Mouse (Mus musculus) forebrain, embryonic 10.5 days (tissue): Measurements from ENCODE around the gene Spp1. TPM values are rescaled to one million over a fixed set of nuclear protein-coding genes. Genes with fewer than 3 reads are reported as not detected.
A peak's percentile ranks its signal among the peaks of the same experiment; 100 is the strongest.
"Not testable (repeated sequence)": the region's sequence is repeated elsewhere in the genome, so short reads cannot be mapped to it uniquely, and the experiment has no call there.

Experiments
- DNase-seq: peaks from one replicate; pipeline ENCODE4 v3.0.0-alpha.2; 2017; ENCODE audit warnings: low spot score; ENCODE audit errors: extremely low spot score
- H3K27ac ChIP-seq: fragments of 300-500 bp; sonication (generic); 2 replicates; pipeline ENCODE4 v1.5.1; 2016; ENCODE audit warnings: mild to moderate bottlenecking
- H3K27me3 ChIP-seq: fragments of 300-500 bp; sonication (generic); 2 replicates; pipeline ENCODE4 v1.6.1; 2016; ENCODE audit warnings: mild to moderate bottlenecking; ENCODE audit not compliant: poor library complexity, severe bottlenecking
- H3K36me3 ChIP-seq: fragments of 300-500 bp; sonication (generic); replicated peaks from 2 replicates; pipeline ENCODE4 v1.6.1; 2016; ENCODE audit warnings: mild to moderate bottlenecking, moderate library complexity
- H3K4me1 ChIP-seq: fragments of 300-500 bp; sonication (generic); 2 replicates; pipeline ENCODE4 v1.6.1; 2016
- H3K4me3 ChIP-seq: fragments of 300-500 bp; sonication (generic); 2 replicates; pipeline ENCODE4 v1.5.1; 2016; ENCODE audit warnings: mild to moderate bottlenecking, moderate library complexity
- H3K9me3 ChIP-seq: fragments of 300-500 bp; sonication (generic); 2 replicates; pipeline ENCODE4 v1.6.1; 2016; ENCODE audit warnings: mild to moderate bottlenecking, moderate library complexity
- WGBS: fragments of 180-500 bp; shearing (Covaris S2); methylation state at CpG from one replicate; pipeline ENCODE4 v1.1.7; 2016; 5-methylcytosine and 5-hydroxymethylcytosine counted together
- polyA plus RNA-seq: library from polyadenylated mRNA; unstranded; fragments of >200 nt; fragmentation: Nextera tagmentation; extraction: Ambion mirVana; gene quantifications from 2 replicates; pipeline ENCODE4 v1.2.1, GENCODE M21; 2016

Gene Spp1
- polyA plus RNA-seq, 1 experiment from 2014 or later = 1.6 TPM

GRCm38 (mm10) chr5:104446156-104446555 is 11.2 kb downstream of the Spp1 start:
- Histone ChIP-seq H3K9me3 (no peaks in the 10 kb centered on the region), H3K27ac (no peak overlapping the region), H3K4me1 (peaks cover 13% of the 10 kb centered on the region), H3K4me3 (no peak overlapping the region), H3K36me3 (no peaks in the 10 kb centered on the region), H3K27me3 (peaks cover 11% of the 10 kb centered on the region)
- 22% methylated on average over 3 of the region's 3 CpGs for WGBS
- DNase-seq = no peak

- DNase-seq, H3K9me3 ChIP-seq, H3K36me3 ChIP-seq, H3K4me3 ChIP-seq, H3K27ac ChIP-seq: not testable (repeated sequence)
- H3K4me1 ChIP-seq = peaks cover 13% of the 10 kb centered on the region
- 16% methylated on average over 6 of the region's 6 CpGs for WGBS
- H3K27me3 ChIP-seq = peaks cover 11% of the 10 kb centered on the region
Measured at GRCm38 (mm10) chr5:104448346-104448745, 13.4 kb downstream of the Spp1 start.

GRCm38 (mm10) chr5:104449491-104449890 is 14.6 kb downstream of the Spp1 start:
- Histone ChIP-seq H3K36me3 (no peaks in the 10 kb centered on the region), H3K4me1 (peaks cover 13% of the 10 kb centered on the region), H3K4me3 (no peak overlapping the region), H3K27ac (no peak overlapping the region), H3K9me3 (no peaks in the 10 kb centered on the region), H3K27me3 (peaks cover 11% of the 10 kb centered on the region)
- DNase-seq = no peak
- 37% methylated on average over 3 of the region's 3 CpGs for WGBS

GRCm38 (mm10) chr5:104453075-104453474 is 18.2 kb downstream of the Spp1 start:
- H3K4me1 ChIP-seq = peaks cover 10% of the 10 kb centered on the region
- WGBS = 85% methylated on average over 1 of the region's 1 CpGs
- DNase-seq = no peak

GRCm38 (mm10) chr5:104454564-104454963 is 19.6 kb downstream of the Spp1 start:
- WGBS = 92% methylated on average over 6 of the region's 6 CpGs
- peaks cover 7% of the 10 kb centered on the region for H3K36me3 ChIP-seq

More at GRCm38 (mm10) chr5:104453075-104453474, 18.2 kb downstream of the Spp1 start:
- H3K4me3 ChIP-seq = no peak overlapping the region
- H3K27ac ChIP-seq = no peak overlapping the region
- peaks cover 7% of the 10 kb centered on the region for H3K36me3 ChIP-seq
- peaks cover 11% of the 10 kb centered on the region for H3K9me3 ChIP-seq
- peaks cover 2% of the 10 kb centered on the region; the same call in 1 of the 2 replicates for H3K27me3 ChIP-seq

GRCm38 (mm10) chr5:104458832-104459705 is 24.2 kb downstream of the Spp1 start, which contains the start of gene Pkd2:
TSS of gene Pkd2 (plus strand) at chr5:104459450.
- Histone ChIP-seq H3K27ac (peak within 1 kb of the TSS; percentile 97), H3K4me3 (peak within 1 kb of the TSS; percentile 73), H3K36me3 (peaks cover 26% of the 10 kb centered on the region), H3K4me1 (peaks cover 29% of the 10 kb centered on the region), H3K9me3 (peaks cover 11% of the 10 kb centered on the region), H3K27me3 (no peaks in the 10 kb centered on the region)
- 12% methylated on average over 46 of the region's 46 CpGs for WGBS
- DNase-seq = peak; percentile 80

More at GRCm38 (mm10) chr5:104454564-104454963, 19.6 kb downstream of the Spp1 start:
- DNase-seq = no peak
- H3K4me3 ChIP-seq = no peak overlapping the region
- H3K27ac ChIP-seq = no peak overlapping the region
- H3K9me3 ChIP-seq = peaks cover 11% of the 10 kb centered on the region
- H3K4me1 ChIP-seq = peaks cover 15% of the 10 kb centered on the region
- no peaks in the 10 kb centered on the region for H3K27me3 ChIP-seq

- Histone ChIP-seq H3K27ac (peak overlapping the region; percentile 97), H3K27me3 (no peaks in the 10 kb centered on the region), H3K9me3 (peaks cover 11% of the 10 kb centered on the region), H3K36me3 (peaks cover 34% of the 10 kb centered on the region), H3K4me3 (peak overlapping the region; percentile 73), H3K4me1 (peaks cover 29% of the 10 kb centered on the region)
- DNase-seq = peak; percentile 68
- under 1% methylated on average over 80 of the region's 82 CpGs for WGBS
Measured at GRCm38 (mm10) chr5:104459706-104460455, 25.0 kb downstream of the Spp1 start.

GRCm38 (mm10) chr5:104460456-104460838 is 25.5 kb downstream of the Spp1 start:
- Histone ChIP-seq H3K4me1 (peaks cover 29% of the 10 kb centered on the region), H3K27me3 (no peaks in the 10 kb centered on the region), H3K9me3 (peaks cover 11% of the 10 kb centered on the region), H3K27ac (peak overlapping the region; percentile 97), H3K4me3 (peak overlapping the region; percentile 73), H3K36me3 (peaks cover 40% of the 10 kb centered on the region)
- 43% methylated on average over 3 of the region's 3 CpGs for WGBS
- DNase-seq = no peak

- Histone ChIP-seq H3K4me3 (peak overlapping the region; percentile 73), H3K36me3 (peaks cover 44% of the 10 kb centered on the region), H3K9me3 (peaks cover 11% of the 10 kb centered on the region), H3K27ac (no peak overlapping the region), H3K4me1 (peaks cover 29% of the 10 kb centered on the region), H3K27me3 (no peaks in the 10 kb centered on the region)
- DNase-seq = no peak
- 70% methylated on average over 7 of the region's 7 CpGs for WGBS
Measured at GRCm38 (mm10) chr5:104460856-104461255, 25.9 kb downstream of the Spp1 start.

- Histone ChIP-seq H3K4me3 (no peak overlapping the region), H3K27me3 (no peaks in the 10 kb centered on the region), H3K9me3 (no peaks in the 10 kb centered on the region), H3K4me1 (peaks cover 12% of the 10 kb centered on the region), H3K27ac (no peak overlapping the region), H3K36me3 (peaks cover 71% of the 10 kb centered on the region)
- no peak for DNase-seq
- WGBS = 94% methylated on average over 8 of the region's 8 CpGs
Measured at GRCm38 (mm10) chr5:104465279-104465678, 30.4 kb downstream of the Spp1 start.

GRCm38 (mm10) chr5:104465731-104466130 is 30.8 kb downstream of the Spp1 start:
- H3K9me3 ChIP-seq = no peaks in the 10 kb centered on the region
- H3K36me3 ChIP-seq = peaks cover 74% of the 10 kb centered on the region
- no peak for DNase-seq
- WGBS = 91% methylated on average over 12 of the region's 12 CpGs
- H3K27me3 ChIP-seq = no peaks in the 10 kb centered on the region
- no peak overlapping the region for H3K27ac ChIP-seq
- H3K4me1 ChIP-seq = peaks cover 7% of the 10 kb centered on the region
- H3K4me3 ChIP-seq = no peak overlapping the region

GRCm38 (mm10) chr5:104466816-104467215 is 31.9 kb downstream of the Spp1 start:
- no peaks in the 10 kb centered on the region for H3K9me3 ChIP-seq
- no peaks in the 10 kb centered on the region for H3K27me3 ChIP-seq
- WGBS = 97% methylated on average over 16 of the region's 16 CpGs
- no peak for DNase-seq
- peaks cover 85% of the 10 kb centered on the region for H3K36me3 ChIP-seq
- H3K4me3 ChIP-seq = no peak overlapping the region
- H3K4me1 ChIP-seq = no peaks in the 10 kb centered on the region
- no peak overlapping the region for H3K27ac ChIP-seq

GRCm38 (mm10) chr5:104468586-104468985 is 33.7 kb downstream of the Spp1 start:
- H3K4me1 ChIP-seq = no peaks in the 10 kb centered on the region
- DNase-seq = no peak
- H3K36me3 ChIP-seq = peaks cover 88% of the 10 kb centered on the region
- H3K27ac ChIP-seq = no peak overlapping the region
- H3K4me3 ChIP-seq = no peak overlapping the region
- no peaks in the 10 kb centered on the region for H3K9me3 ChIP-seq
- H3K27me3 ChIP-seq = no peaks in the 10 kb centered on the region
- WGBS = 94% methylated on average over 5 of the region's 5 CpGs
